Mouse (Mus musculus) liver, adult 2 months (tissue): ENCODE measurements around the gene Mpp6. TPM values are rescaled to one million over a fixed set of nuclear protein-coding genes. Genes with fewer than 3 reads are reported as not detected.

Experiments
- DNase-seq: peaks from one replicate; pipeline ENCODE4 v3.0.0-alpha.2; 2011; ENCODE audit warnings: low read depth, low spot score; ENCODE audit errors: extremely low read depth
- H3K27ac ChIP-seq: fragments of 200-500 bp; replicated peaks from 2 replicates; pipeline ENCODE4 v1.5.1; 2012; ENCODE audit warnings: low read depth, mild to moderate bottlenecking, control low read depth, inconsistent platforms, low read length; ENCODE audit not compliant: insufficient read depth
- H3K27me3 ChIP-seq: fragments of 200-500 bp; 2 replicates; pipeline ENCODE4 v1.6.1; 2012; ENCODE audit warnings: mild to moderate bottlenecking, moderate library complexity, low read length, inconsistent platforms; ENCODE audit not compliant: control insufficient read depth, insufficient read depth
- H3K36me3 ChIP-seq: fragments of 200-500 bp; 2 replicates; pipeline ENCODE4 v1.6.1; 2012; ENCODE audit warnings: low read length, inconsistent platforms; ENCODE audit not compliant: control insufficient read depth, insufficient read depth
- H3K4me1 ChIP-seq: fragments of 200-500 bp; 2 replicates; pipeline ENCODE4 v1.6.1; 2011; ENCODE audit warnings: low read length; ENCODE audit not compliant: control insufficient read depth, insufficient read depth
- H3K4me3 ChIP-seq: fragments of 200-500 bp; 2 replicates; pipeline ENCODE4 v1.5.1; 2011; ENCODE audit warnings: low read depth, mild to moderate bottlenecking, control low read depth, low read length, moderate library complexity; ENCODE audit not compliant: insufficient read depth
- H3K79me2 ChIP-seq: fragments of 200-500 bp; 2 replicates; pipeline ENCODE4 v1.6.1; 2012; ENCODE audit warnings: inconsistent platforms, mild to moderate bottlenecking, low read length, moderate library complexity; ENCODE audit not compliant: control insufficient read depth, insufficient read depth
- H3K9ac ChIP-seq: fragments of 200-500 bp; 2 replicates; pipeline ENCODE4 v1.6.1; 2012; ENCODE audit warnings: low read depth, mild to moderate bottlenecking, control low read depth, inconsistent platforms, low read length
- CTCF ChIP-seq: fragments of 200-500 bp; IDR thresholded peaks from 2 replicates; pipeline ENCODE4 v1.5.1; 2011; ENCODE audit warnings: low read depth, low read length, control low read depth
- POLR2A ChIP-seq: fragments of 200-500 bp; IDR thresholded peaks from 2 replicates; pipeline ENCODE4 v1.6.1; 2011; ENCODE audit warnings: low read length, control low read depth; ENCODE audit not compliant: insufficient read depth; ENCODE audit errors: extremely low read depth
- WGBS: fragments of 180-500 bp; shearing (Covaris S2); methylation state at CpG from one replicate; pipeline ENCODE4 v1.1.7; 2018; 5-methylcytosine and 5-hydroxymethylcytosine counted together
- polyA plus RNA-seq: library from polyadenylated mRNA; depleted of rRNA; stranded (reverse); fragments of >200 nt; gene quantifications from 2 replicates; pipeline ENCODE4 v1.2.3, GENCODE M21; 2012; rRNA removed
- total RNA-seq: library from RNA; depleted of rRNA; stranded (reverse); fragments of >200 nt; gene quantifications from 2 replicates; pipeline ENCODE4 v1.2.3, GENCODE M21; 2014; rRNA removed

The Mpp6 gene
- total and polyA plus RNA-seq, 2 experiments, result 17.9 to 68.2 TPM

DNA sequence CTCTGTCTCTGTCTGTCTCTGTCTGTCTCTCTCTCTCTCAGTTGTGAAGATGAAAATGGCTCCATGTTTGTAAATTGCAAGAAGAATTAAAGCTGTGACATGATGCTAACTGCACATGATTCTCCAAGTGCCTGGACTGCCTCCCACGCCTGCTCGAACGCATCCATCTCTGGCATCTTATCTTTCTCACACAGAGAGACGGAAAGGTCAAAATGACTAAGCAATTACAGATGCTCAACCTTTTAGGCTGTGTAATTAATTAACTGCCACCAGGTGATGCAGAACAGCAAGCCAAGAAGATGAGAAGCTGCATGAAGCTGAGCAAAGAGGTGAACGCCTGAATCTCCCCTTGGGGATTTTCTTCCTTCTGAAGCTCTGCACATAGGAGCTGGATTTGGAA, 130.4 kb downstream of the Mpp6 start:
- H3K4me3 ChIP-seq, result no peak overlapping the region
- 92% methylated on average over 5 of the region's 5 CpGs for WGBS
- H3K79me2 ChIP-seq, result no peaks in the 10 kb centered on the region
- no peaks in the 10 kb centered on the region for H3K4me1 ChIP-seq
- no peak overlapping the region for H3K27ac ChIP-seq
- no peaks in the 10 kb centered on the region for H3K36me3 ChIP-seq
- no peaks in the 10 kb centered on the region for H3K27me3 ChIP-seq
- no peak overlapping the region for H3K9ac ChIP-seq
- no peak for DNase-seq
- TF ChIP-seq CTCF, result no peak
- no peak for TF ChIP-seq POLR2A

- no peaks in the 10 kb centered on the region for H3K36me3 ChIP-seq
- no peak overlapping the region for H3K27ac ChIP-seq
- no peaks in the 10 kb centered on the region for H3K79me2 ChIP-seq
- no peak for DNase-seq
- no peaks in the 10 kb centered on the region for H3K27me3 ChIP-seq
- H3K4me1 ChIP-seq, result no peaks in the 10 kb centered on the region
- H3K9ac ChIP-seq, result no peak overlapping the region
- TF ChIP-seq POLR2A, result no peak
- no peak for TF ChIP-seq CTCF
- WGBS, result 86% methylated on average over 4 of the region's 4 CpGs
- no peak overlapping the region for H3K4me3 ChIP-seq
Measured at GRCm38 (mm10) chr6:50244126-50244525, 134.1 kb downstream of the Mpp6 start.

- H3K27ac ChIP-seq, result no peak overlapping the region
- 84% methylated on average over 4 of the region's 4 CpGs for WGBS
- no peaks in the 10 kb centered on the region for H3K79me2 ChIP-seq
- no peak for TF ChIP-seq POLR2A
- no peak for TF ChIP-seq CTCF
- H3K9ac ChIP-seq, result no peak overlapping the region
- H3K27me3 ChIP-seq, result no peaks in the 10 kb centered on the region
- DNase-seq, result no peak
- H3K4me3 ChIP-seq, result no peak overlapping the region
- H3K4me1 ChIP-seq, result no peaks in the 10 kb centered on the region
- H3K36me3 ChIP-seq, result no peaks in the 10 kb centered on the region
Measured at GRCm38 (mm10) chr6:50244967-50245366, 134.9 kb downstream of the Mpp6 start.

- no peak for TF ChIP-seq CTCF
- DNase-seq, result no peak
- Histone ChIP-seq H3K27me3 (no peaks in the 10 kb centered on the region), H3K27ac (no peak overlapping the region), H3K9ac (no peak overlapping the region), H3K36me3 (no peaks in the 10 kb centered on the region), H3K79me2 (no peaks in the 10 kb centered on the region), H3K4me3 (no peak overlapping the region), H3K4me1 (no peaks in the 10 kb centered on the region)
- 84% methylated on average over 2 of the region's 2 CpGs for WGBS
Measured at GRCm38 (mm10) chr6:50247356-50247755, 137.3 kb downstream of the Mpp6 start.

GRCm38 (mm10) chr6:50247791-50248190, 137.8 kb downstream of the Mpp6 start:
- Histone ChIP-seq H3K36me3 (no peaks in the 10 kb centered on the region), H3K9ac (no peak overlapping the region), H3K27ac (no peak overlapping the region), H3K79me2 (no peaks in the 10 kb centered on the region), H3K4me3 (no peak overlapping the region), H3K27me3 (no peaks in the 10 kb centered on the region), H3K4me1 (no peaks in the 10 kb centered on the region)
- no peak for DNase-seq
- WGBS, result 89% methylated on average over 4 of the region's 4 CpGs
- TF ChIP-seq POLR2A (no peak), CTCF (no peak)

Other genes with a start within 250 kb of the Mpp6 start
- gene Gsdme, start 153.6 kb downstream of the Mpp6 start, total RNA-seq, result 1.0 and 1.4 TPM in 2 replicates
- 0.87 and 1.2 TPM in 2 replicates for gene Gsdme, start 153.6 kb downstream of the Mpp6 start, polyA plus RNA-seq